Mouse (Mus musculus) G1E (cell line): ENCODE measurements at regions not wholly inside any gene's neighbourhood (a gene's known extent, or its start where the extent isn't known, plus 50 kb on each side); places are given as distances from the start of the nearest gene placed in this dataset.

Experiments
- ATAC-seq: 2 replicates; pipeline ENCODE4 v1.8.0; 2016; ENCODE audit warnings: mild to moderate bottlenecking; ENCODE audit not compliant: insufficient number of reproducible peaks, poor library complexity, low FRiP score, severe bottlenecking; ENCODE audit errors: extremely low read depth
- DNase-seq: peaks from one replicate; pipeline ENCODE4 v3.0.0; 2012; ENCODE audit warnings: low spot score
- H3K27me3 ChIP-seq: 2 replicates; pipeline ENCODE4 v1.6.1; 2012; ENCODE audit warnings: mild to moderate bottlenecking, low read length, inconsistent platforms; ENCODE audit not compliant: insufficient read depth
- H3K36me3 ChIP-seq: replicated peaks from 2 replicates; pipeline ENCODE3; 2012; ENCODE audit warnings: mild to moderate bottlenecking, inconsistent platforms
- H3K4me1 ChIP-seq: 2 replicates; pipeline ENCODE4 v1.6.1; 2012; ENCODE audit warnings: low read depth, low read length, inconsistent platforms, mixed read lengths; ENCODE audit not compliant: insufficient read depth
- H3K4me3 ChIP-seq: 2 replicates; pipeline ENCODE4 v1.5.1; 2012; ENCODE audit warnings: low read depth, mild to moderate bottlenecking, inconsistent platforms, low read length, moderate library complexity, mixed read lengths
- H3K9me3 ChIP-seq: replicated peaks from 2 replicates; pipeline ENCODE4 v1.6.1; 2012; ENCODE audit warnings: inconsistent platforms
- CTCF ChIP-seq: IDR thresholded peaks from 2 replicates; pipeline ENCODE4 v1.5.1; 2012; ENCODE audit warnings: low read depth, low read length, inconsistent platforms, mixed read lengths
- GATA1 ChIP-seq: IDR thresholded peaks from 2 replicates; pipeline ENCODE4 v1.6.1; 2012; ENCODE audit warnings: borderline replicate concordance, low read length, inconsistent platforms, mixed read lengths
- GATA2 ChIP-seq: IDR thresholded peaks from 2 replicates; pipeline ENCODE4 v1.6.1; 2012; ENCODE audit warnings: low read depth, low read length, inconsistent platforms, borderline replicate concordance
- POLR2AphosphoS5 ChIP-seq: IDR thresholded peaks from 2 replicates; pipeline ENCODE4 v1.6.1; 2012; ENCODE audit warnings: low read depth, low read length, inconsistent platforms; ENCODE audit not compliant: insufficient replicate concordance
- TAL1 ChIP-seq: conservative IDR thresholded peaks from 2 replicates; pipeline ENCODE4 v1.6.1; 2012; ENCODE audit warnings: low read depth, low read length, inconsistent platforms, mixed read lengths

DNA sequence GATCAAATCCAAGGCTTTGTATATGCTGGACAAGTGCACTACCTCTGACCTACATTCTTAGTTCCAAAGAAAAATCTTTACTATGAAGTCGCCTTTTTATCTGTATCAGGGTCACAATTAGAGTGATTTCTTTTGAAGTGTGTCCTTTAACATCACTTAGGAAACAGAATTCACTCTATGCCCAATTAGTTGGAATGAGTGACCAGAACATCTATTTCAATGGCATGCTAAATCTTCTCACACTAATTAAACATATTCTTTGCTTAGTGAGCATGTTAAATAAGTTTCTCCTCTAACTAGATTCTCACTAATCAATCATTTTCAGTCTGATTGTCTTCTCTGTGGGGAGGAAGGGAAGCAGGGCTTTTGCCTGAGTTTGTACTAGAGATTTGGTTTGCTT, 84.9 kb downstream of the Arl6ip6 start:
- no peaks in the 10 kb centered on the region for H3K9me3 ChIP-seq
- H3K27me3 ChIP-seq = no peaks in the 10 kb centered on the region
- ATAC-seq (no peak), DNase-seq (no peak)
- TF ChIP-seq CTCF (no peak), POLR2AphosphoS5 (no peak), GATA2 (no peak), TAL1 (no peak), GATA1 (no peak)
- H3K36me3 ChIP-seq = no peaks in the 10 kb centered on the region
- no peak overlapping the region for H3K4me3 ChIP-seq
- H3K4me1 ChIP-seq = no peaks in the 10 kb centered on the region

DNA sequence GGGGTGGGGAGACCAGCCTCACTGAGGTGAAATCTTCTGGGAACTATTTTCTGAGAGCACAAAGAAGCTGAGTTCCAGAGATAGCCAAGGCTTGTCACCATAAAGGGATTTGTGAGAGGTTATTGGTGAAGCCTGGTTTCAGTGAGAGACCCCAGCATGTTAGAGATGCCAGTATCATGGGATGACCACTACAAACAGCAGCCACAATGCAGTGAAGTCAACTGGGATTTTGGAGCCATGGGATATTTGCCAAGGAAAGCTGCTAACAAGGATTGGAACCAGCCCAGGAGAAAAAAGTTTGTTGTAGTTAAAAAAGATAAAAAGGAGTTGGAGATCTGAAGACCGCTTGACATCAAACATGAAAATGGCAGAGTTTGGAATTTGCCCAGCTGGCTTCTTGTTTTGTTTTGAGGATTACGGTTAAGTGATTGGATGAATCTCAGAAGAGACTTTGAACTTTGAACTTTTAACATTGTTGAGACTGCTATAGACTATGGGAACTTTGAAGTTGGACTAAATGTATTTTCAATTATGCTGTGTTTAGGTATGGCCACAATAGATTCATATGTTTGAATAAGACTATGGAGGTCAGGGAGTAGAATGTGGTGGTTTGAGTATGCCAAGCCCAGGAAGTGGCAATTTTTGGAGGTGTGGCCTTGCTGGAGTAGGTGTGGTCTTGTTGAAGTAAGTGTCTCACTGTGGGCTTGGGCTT, 110.3 kb downstream of the Arl6ip6 start:
- Histone ChIP-seq H3K4me1 (no peaks in the 10 kb centered on the region), H3K27me3 (no peaks in the 10 kb centered on the region), H3K9me3 (no peaks in the 10 kb centered on the region), H3K4me3 (no peak overlapping the region), H3K36me3 (no peaks in the 10 kb centered on the region)
- no peak for ATAC-seq
- TF ChIP-seq TAL1 = no peak
- TF ChIP-seq GATA2 = no peak
- TF ChIP-seq GATA1 = no peak
- TF ChIP-seq POLR2AphosphoS5 = no peak
- no peak for DNase-seq

DNA sequence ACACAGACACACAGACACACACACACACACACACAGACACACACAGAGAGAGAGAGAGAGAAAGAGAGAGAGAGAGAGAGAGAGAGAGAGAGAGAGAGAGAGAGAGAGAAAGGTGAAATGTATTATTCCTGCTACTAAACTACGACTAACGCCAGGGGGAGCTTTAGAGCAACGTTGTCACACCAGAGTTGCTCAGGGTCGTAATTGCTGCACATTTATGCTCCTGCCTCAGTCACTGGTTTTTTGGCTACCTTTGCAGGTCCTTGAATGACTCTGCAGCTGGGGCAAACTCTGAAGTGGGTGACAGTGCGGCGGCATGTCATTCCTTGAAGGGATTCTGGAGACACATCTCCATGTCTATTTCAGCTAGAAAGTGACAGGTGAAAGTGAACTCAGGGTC, 139.2 kb downstream of the Arl6ip6 start:
- H3K4me3 ChIP-seq = no peak overlapping the region
- TF ChIP-seq GATA2 (no peak), GATA1 (no peak), TAL1 (no peak), POLR2AphosphoS5 (no peak), CTCF (no peak)
- no peak for DNase-seq
- no peaks in the 10 kb centered on the region for H3K27me3 ChIP-seq
- no peaks in the 10 kb centered on the region for H3K36me3 ChIP-seq
- ATAC-seq = no peak
- 0 out of 2 replicates have a peak, but pooled peaks cover 4% of the 10 kb centered on the region for H3K9me3 ChIP-seq
- no peaks in the 10 kb centered on the region for H3K4me1 ChIP-seq

DNA sequence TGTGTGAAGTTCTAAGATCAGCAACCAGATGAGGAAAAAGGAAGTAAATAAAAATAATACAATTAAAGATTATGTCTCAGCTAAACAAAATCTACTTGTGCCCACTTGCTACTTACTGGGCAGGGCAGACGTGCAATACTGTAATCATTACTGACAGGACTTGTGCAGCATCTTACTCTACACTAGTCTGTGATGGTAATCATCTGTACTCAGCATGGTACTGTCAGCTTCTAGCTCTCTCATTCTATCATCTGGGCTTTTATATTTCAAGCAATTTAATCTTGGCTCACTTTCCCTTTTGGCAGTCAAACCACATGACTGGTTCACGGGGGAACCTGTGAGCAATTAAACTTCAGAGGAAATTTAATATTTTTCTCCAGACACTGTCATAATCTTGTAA, 167.5 kb downstream of the Arl6ip6 start:
- no peaks in the 10 kb centered on the region for H3K27me3 ChIP-seq
- H3K36me3 ChIP-seq = no peaks in the 10 kb centered on the region
- DNase-seq (no peak), ATAC-seq (no peak)
- TF ChIP-seq TAL1 = no peak
- no peak for TF ChIP-seq GATA2
- no peak for TF ChIP-seq GATA1
- no peak for TF ChIP-seq CTCF
- TF ChIP-seq POLR2AphosphoS5 = no peak
- H3K4me3 ChIP-seq = no peak overlapping the region
- H3K9me3 ChIP-seq = no peaks in the 10 kb centered on the region
- no peaks in the 10 kb centered on the region for H3K4me1 ChIP-seq

DNA sequence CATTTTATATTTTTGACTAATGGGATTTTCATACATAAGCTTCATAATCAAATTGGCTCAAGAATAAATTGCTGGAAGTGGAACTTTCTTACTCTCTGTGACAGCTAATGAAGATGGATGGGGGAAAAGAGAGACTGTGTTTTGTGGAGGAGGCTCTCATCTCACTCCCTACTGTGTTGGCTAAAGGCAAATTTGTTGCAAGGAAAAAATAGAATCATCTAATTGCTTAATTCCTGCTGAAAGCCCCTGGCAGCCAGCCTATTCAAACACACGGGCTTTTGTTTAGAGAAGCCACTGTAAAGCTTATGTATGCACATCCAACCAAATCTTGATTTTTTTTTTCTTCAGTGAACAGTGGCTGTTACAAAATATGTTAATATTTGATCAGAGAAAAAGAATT, 190.8 kb downstream of the Arl6ip6 start:
- H3K9me3 ChIP-seq = peaks cover 7% of the 10 kb centered on the region; the same call in 1 of the 2 replicates
- no peaks in the 10 kb centered on the region for H3K27me3 ChIP-seq
- ATAC-seq = no peak
- no peaks in the 10 kb centered on the region for H3K4me1 ChIP-seq
- TF ChIP-seq POLR2AphosphoS5 (no peak), GATA1 (no peak), CTCF (no peak), GATA2 (no peak), TAL1 (no peak)
- H3K4me3 ChIP-seq = no peak overlapping the region
- DNase-seq = no peak
- H3K36me3 ChIP-seq = no peaks in the 10 kb centered on the region

DNA sequence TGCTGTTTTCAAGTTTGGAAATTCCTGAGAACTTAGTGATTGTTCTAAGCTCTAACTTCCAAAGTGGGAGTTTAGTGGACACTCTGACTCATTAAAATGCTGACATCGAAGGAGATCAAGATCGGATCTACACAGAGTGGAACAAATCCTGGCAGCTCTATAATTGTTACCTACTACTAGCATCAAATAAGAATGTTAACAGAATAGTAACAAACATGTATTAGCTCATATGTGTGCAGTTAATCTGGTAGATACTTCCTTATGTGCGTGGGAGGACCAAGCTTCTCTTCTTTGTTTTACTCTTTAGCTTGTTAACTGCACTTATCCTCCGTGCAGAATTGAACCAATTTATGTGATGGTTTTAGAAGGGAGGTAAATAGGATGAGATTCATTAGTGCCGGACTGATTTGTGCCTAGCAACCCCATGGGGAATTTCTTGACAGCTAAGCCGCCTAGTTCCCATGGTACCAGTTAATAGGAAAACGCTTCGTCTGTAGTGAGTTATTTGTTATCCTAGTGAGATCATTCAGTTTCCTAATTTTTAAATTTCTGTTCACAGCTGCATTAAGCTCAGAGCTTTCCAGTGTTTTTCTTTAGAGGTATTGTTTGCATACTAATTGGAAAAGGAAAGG, 193.1 kb downstream of the Arl6ip6 start:
- no peak for TF ChIP-seq GATA1
- no peak for TF ChIP-seq POLR2AphosphoS5
- TF ChIP-seq TAL1 = no peak
- no peak for TF ChIP-seq GATA2
- no peak for TF ChIP-seq CTCF
- H3K4me3 ChIP-seq = no peak overlapping the region
- H3K9me3 ChIP-seq = peaks cover 14% of the 10 kb centered on the region
- no peaks in the 10 kb centered on the region for H3K4me1 ChIP-seq
- ATAC-seq = no peak
- no peaks in the 10 kb centered on the region for H3K27me3 ChIP-seq
- no peaks in the 10 kb centered on the region for H3K36me3 ChIP-seq
- no peak for DNase-seq

DNA sequence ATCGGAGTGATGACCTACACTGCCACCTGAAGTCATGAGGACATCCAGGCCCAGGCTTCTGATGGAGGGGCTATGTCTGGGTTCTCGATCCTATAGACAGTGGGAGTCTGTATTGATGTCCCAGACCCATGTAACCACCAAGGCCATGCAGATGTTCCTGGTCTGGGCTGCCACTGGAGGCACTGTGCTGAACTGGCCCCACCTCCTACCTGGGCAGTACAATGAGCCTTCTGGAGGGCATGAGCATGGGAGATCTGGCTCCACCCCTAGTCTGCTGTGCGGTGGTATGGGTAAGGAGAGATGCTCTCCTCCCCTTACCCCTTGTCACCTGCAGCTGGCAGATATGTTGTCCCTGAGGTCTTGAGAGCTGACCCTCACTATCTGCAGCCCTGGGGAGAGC, 197.1 kb downstream of the Arl6ip6 start:
- no peak overlapping the region for H3K4me3 ChIP-seq
- ATAC-seq = no peak

More for the DNA sequence above, 197.1 kb downstream of the Arl6ip6 start:
- Histone ChIP-seq H3K4me1 (no peaks in the 10 kb centered on the region), H3K27me3 (no peaks in the 10 kb centered on the region), H3K9me3 (peaks cover 14% of the 10 kb centered on the region), H3K36me3 (no peaks in the 10 kb centered on the region)
- no peak for TF ChIP-seq GATA1
- TF ChIP-seq POLR2AphosphoS5 = no peak
- TF ChIP-seq GATA2 = no peak
- DNase-seq = no peak
